Mouse (Mus musculus) embryonic facial prominence, embryonic 15.5 days (tissue): ENCODE data around the gene Retreg1. TPM values are rescaled to one million over a fixed set of nuclear protein-coding genes. Genes with fewer than 3 reads are reported as not detected.

ENCODE experiments used
- ATAC-seq: fragments of 200-750 bp; cut with Nextera tagmentation; 2 replicates; pipeline ENCODE4 v1.8.0; 2017; ENCODE audit warnings: low read depth, moderate TSS enrichment; ENCODE audit not compliant: insufficient number of reproducible peaks, low FRiP score, low TSS enrichment
- H3K27ac ChIP-seq: fragments of 300-500 bp; sonication (generic); replicated peaks from 2 replicates; pipeline ENCODE4 v1.5.1; 2015; ENCODE audit warnings: mild to moderate bottlenecking, inconsistent platforms
- H3K27me3 ChIP-seq: fragments of 300-500 bp; sonication (generic); 2 replicates; pipeline ENCODE4 v1.6.1; 2015; ENCODE audit warnings: inconsistent platforms
- H3K36me3 ChIP-seq: fragments of 300-500 bp; sonication (generic); 2 replicates; pipeline ENCODE4 v1.6.1; 2015; ENCODE audit warnings: mild to moderate bottlenecking, inconsistent platforms
- H3K4me1 ChIP-seq: fragments of 300-500 bp; sonication (generic); 2 replicates; pipeline ENCODE4 v1.6.1; 2015; ENCODE audit warnings: inconsistent platforms
- H3K4me2 ChIP-seq: fragments of 300-500 bp; sonication (generic); replicated peaks from 2 replicates; pipeline ENCODE4 v1.6.1; 2015; ENCODE audit warnings: mild to moderate bottlenecking, inconsistent platforms
- H3K4me3 ChIP-seq: fragments of 300-500 bp; sonication (generic); replicated peaks from 2 replicates; pipeline ENCODE4 v1.5.1; 2015; ENCODE audit warnings: mild to moderate bottlenecking, inconsistent platforms
- H3K9ac ChIP-seq: fragments of 300-500 bp; sonication (generic); 2 replicates; pipeline ENCODE4 v1.6.1; 2015; ENCODE audit warnings: inconsistent platforms
- H3K9me3 ChIP-seq: fragments of 300-500 bp; sonication (generic); replicated peaks from 2 replicates; pipeline ENCODE4 v1.6.1; 2016; ENCODE audit warnings: inconsistent platforms
- WGBS: fragments of 180-500 bp; shearing (Covaris S2); methylation state at CpG from one replicate; pipeline ENCODE4 v1.1.7; 2015; 5-methylcytosine and 5-hydroxymethylcytosine counted together
- polyA plus RNA-seq: library from polyadenylated mRNA; unstranded; fragments of >200 nt; fragmentation: Nextera tagmentation; extraction: Ambion mirVana; gene quantifications from 2 replicates; pipeline ENCODE4 v1.2.1, GENCODE M21; 2015

The Retreg1 gene
- polyA plus RNA-seq, 1 experiment from 2014 or later: 14.6 TPM

DNA sequence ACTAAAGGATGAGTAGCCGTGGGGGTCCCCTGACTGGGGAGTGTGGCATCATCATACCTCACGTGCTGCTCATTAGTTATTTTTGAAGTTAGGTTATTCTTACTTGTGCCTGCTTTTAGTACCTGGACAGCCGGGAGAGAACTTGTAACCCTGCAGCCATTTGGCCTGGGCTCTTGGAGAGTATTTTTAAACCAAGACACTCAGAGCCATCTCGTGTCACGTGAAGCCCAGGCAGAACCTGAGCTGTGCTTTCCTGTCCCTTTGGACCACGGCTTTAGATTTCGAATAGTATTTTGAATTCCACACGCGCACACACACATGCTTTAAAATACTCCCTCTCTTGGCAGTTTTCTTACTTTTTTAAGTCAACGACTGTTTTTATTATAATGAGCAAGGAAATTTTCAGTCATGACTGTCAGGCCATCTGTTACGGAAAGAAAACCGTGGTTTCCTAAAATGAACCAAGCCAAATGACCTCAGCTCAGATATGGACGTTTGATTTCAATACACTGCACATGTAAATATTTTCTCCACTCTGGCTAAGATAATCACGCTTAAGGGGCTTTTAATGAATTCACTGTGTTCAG, 61.5 kb downstream of the Retreg1 start:
- Histone ChIP-seq H3K4me3 (no peak overlapping the region), H3K4me2 (no peak overlapping the region), H3K27me3 (no peaks in the 10 kb centered on the region), H3K9ac (no peak overlapping the region), H3K9me3 (no peaks in the 10 kb centered on the region), H3K36me3 (no peaks in the 10 kb centered on the region), H3K27ac (no peak overlapping the region), H3K4me1 (no peaks in the 10 kb centered on the region)
- ATAC-seq: no peak
- WGBS: 61% methylated on average over 14 of the region's 14 CpGs

DNA sequence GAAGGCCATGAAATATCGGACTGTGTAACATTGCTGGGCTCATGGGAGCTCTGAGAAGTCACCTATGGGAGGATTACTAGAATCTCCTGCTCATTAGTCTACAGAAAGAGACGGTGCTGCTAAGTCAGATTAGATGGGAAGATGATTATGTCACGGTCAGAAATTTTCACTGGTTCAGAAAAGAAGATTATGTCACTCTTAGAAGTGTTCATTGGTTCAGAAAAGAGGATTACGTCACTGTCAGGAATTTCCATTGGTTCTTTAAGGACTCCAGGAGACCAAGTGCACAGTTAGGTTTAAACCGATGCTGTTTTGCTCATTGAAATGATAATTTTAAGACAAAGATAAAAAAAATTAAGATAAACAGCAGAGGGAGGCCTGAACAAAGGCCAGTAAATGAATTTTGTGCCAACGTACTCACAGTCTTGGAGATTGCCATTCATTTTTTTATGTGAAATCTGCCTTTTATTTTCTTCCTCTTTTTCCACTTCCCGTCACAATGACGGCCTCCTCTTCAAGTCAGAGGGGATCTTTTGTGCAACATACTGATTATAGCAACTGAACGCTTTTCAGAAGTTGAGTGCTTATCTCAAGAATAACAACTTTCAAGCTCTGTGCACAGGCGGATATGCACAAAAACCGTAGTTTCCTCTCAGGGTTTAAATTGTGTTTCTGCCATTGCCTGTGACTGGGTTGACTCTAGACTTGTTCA, 67.0 kb downstream of the Retreg1 start:
- Histone ChIP-seq H3K27ac (no peak overlapping the region), H3K4me3 (no peak overlapping the region), H3K4me2 (no peak overlapping the region), H3K27me3 (no peaks in the 10 kb centered on the region), H3K9ac (no peak overlapping the region), H3K36me3 (no peaks in the 10 kb centered on the region), H3K4me1 (0 out of 2 replicates have a peak, but pooled peaks cover 5% of the 10 kb centered on the region), H3K9me3 (no peaks in the 10 kb centered on the region)
- 76% methylated on average over 11 of the region's 11 CpGs for WGBS
- no peak for ATAC-seq

GRCm38 (mm10) chr15:25910495-25910865, 67.5 kb downstream of the Retreg1 start:
- no peaks in the 10 kb centered on the region for H3K36me3 ChIP-seq
- WGBS: 29% methylated on average over 1 of the region's 1 CpGs
- ATAC-seq: no peak
- H3K4me3 ChIP-seq: no peak overlapping the region
- H3K27me3 ChIP-seq: no peaks in the 10 kb centered on the region
- no peak overlapping the region for H3K9ac ChIP-seq
- 0 out of 2 replicates have a peak, but pooled peaks cover 8% of the 10 kb centered on the region for H3K4me1 ChIP-seq
- H3K27ac ChIP-seq: no peak overlapping the region
- H3K4me2 ChIP-seq: no peak overlapping the region
- no peaks in the 10 kb centered on the region for H3K9me3 ChIP-seq

DNA sequence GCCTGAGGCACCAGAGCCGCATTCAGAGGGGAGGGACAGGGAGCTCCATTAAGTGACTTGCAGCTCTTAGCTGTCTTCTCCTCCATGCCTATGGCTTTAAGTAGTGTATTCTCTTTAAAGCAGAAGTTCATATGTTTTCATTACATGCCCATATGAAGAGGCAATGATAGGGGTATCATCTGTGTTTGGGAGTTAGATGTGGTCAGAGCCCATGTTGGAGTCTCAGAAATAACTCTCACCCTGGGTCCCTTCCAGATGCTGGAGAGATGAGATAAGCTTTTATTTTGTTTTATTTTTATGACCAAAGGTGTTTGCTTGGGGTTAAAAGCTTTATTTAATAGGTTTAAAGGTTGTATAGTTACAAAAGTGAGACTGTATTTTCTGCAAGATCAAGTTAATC, 67.9 kb downstream of the Retreg1 start:
- WGBS: 71% methylated on average over 1 of the region's 1 CpGs
- no peak for ATAC-seq

GRCm38 (mm10) chr15:25912911-25913310, 69.9 kb downstream of the Retreg1 start:
- 0 out of 2 replicates have a peak, but pooled peaks cover 15% of the 10 kb centered on the region for H3K4me1 ChIP-seq
- no peak overlapping the region for H3K27ac ChIP-seq
- ATAC-seq: no peak
- H3K9me3 ChIP-seq: no peaks in the 10 kb centered on the region
- no peaks in the 10 kb centered on the region for H3K36me3 ChIP-seq
- H3K27me3 ChIP-seq: no peaks in the 10 kb centered on the region
- WGBS: 82% methylated on average over 7 of the region's 7 CpGs
- no peak overlapping the region for H3K4me3 ChIP-seq
- H3K4me2 ChIP-seq: no peak overlapping the region
- H3K9ac ChIP-seq: no peak overlapping the region

More for the DNA sequence above, 67.9 kb downstream of the Retreg1 start:
- Histone ChIP-seq H3K27ac (no peak overlapping the region), H3K4me1 (0 out of 2 replicates have a peak, but pooled peaks cover 13% of the 10 kb centered on the region), H3K27me3 (no peaks in the 10 kb centered on the region), H3K9me3 (no peaks in the 10 kb centered on the region), H3K4me2 (no peak overlapping the region), H3K36me3 (no peaks in the 10 kb centered on the region), H3K9ac (no peak overlapping the region), H3K4me3 (no peak overlapping the region)

DNA sequence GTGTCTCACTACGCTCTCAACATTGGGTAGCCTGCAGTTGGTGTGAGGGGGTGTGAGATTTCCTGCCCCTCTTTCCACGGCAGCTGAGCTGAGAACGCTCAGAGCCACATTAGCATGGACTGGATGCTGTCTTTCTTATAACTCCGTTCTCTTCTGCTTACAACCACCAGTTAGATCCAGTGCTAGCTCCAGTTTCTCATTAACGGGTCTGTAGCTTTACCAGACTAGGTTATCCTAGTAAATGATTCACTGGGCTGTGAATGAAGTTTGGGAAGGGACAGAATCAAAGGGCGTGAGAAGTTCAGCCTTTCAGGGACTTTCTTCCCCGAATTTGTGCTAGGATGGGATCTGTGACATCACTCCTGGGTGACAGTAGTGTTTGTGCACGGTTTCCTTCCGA, 70.7 kb downstream of the Retreg1 start:
- no peak overlapping the region for H3K4me2 ChIP-seq
- no peak for ATAC-seq
- no peak overlapping the region for H3K4me3 ChIP-seq
- H3K27me3 ChIP-seq: no peaks in the 10 kb centered on the region
- no peaks in the 10 kb centered on the region for H3K9me3 ChIP-seq
- WGBS: 82% methylated on average over 9 of the region's 9 CpGs
- no peaks in the 10 kb centered on the region for H3K36me3 ChIP-seq
- H3K27ac ChIP-seq: no peak overlapping the region
- no peak overlapping the region for H3K9ac ChIP-seq
- H3K4me1 ChIP-seq: 0 out of 2 replicates have a peak, but pooled peaks cover 15% of the 10 kb centered on the region

- Histone ChIP-seq H3K9ac (no peak overlapping the region), H3K36me3 (no peaks in the 10 kb centered on the region), H3K9me3 (no peaks in the 10 kb centered on the region), H3K4me2 (no peak overlapping the region), H3K4me3 (no peak overlapping the region), H3K27ac (no peak overlapping the region), H3K4me1 (0 out of 2 replicates have a peak, but pooled peaks cover 15% of the 10 kb centered on the region), H3K27me3 (no peaks in the 10 kb centered on the region)
- ATAC-seq: no peak
- 88% methylated on average over 4 of the region's 4 CpGs for WGBS
Measured at GRCm38 (mm10) chr15:25914160-25914559, 71.2 kb downstream of the Retreg1 start.

- Histone ChIP-seq H3K9ac (no peak overlapping the region), H3K4me3 (no peak overlapping the region), H3K4me1 (0 out of 2 replicates have a peak, but pooled peaks cover 15% of the 10 kb centered on the region), H3K9me3 (no peaks in the 10 kb centered on the region), H3K27ac (no peak overlapping the region), H3K4me2 (no peak overlapping the region), H3K36me3 (no peaks in the 10 kb centered on the region), H3K27me3 (no peaks in the 10 kb centered on the region)
- 48% methylated on average over 10 of the region's 10 CpGs for WGBS
- no peak for ATAC-seq
Measured at GRCm38 (mm10) chr15:25915013-25915412, 72.0 kb downstream of the Retreg1 start.

GRCm38 (mm10) chr15:25915574-25916205, 72.7 kb downstream of the Retreg1 start:
- no peaks in the 10 kb centered on the region for H3K27me3 ChIP-seq
- H3K4me3 ChIP-seq: no peak overlapping the region
- 0 out of 2 replicates have a peak, but pooled peaks have one; percentile 12 for ATAC-seq
- 61% methylated on average over 11 of the region's 11 CpGs for WGBS
- H3K36me3 ChIP-seq: no peaks in the 10 kb centered on the region
- no peak overlapping the region for H3K9ac ChIP-seq
- H3K27ac ChIP-seq: no peak overlapping the region
- H3K9me3 ChIP-seq: no peaks in the 10 kb centered on the region
- 0 out of 2 replicates have a peak, but pooled peaks cover 15% of the 10 kb centered on the region for H3K4me1 ChIP-seq
- H3K4me2 ChIP-seq: no peak overlapping the region

- Histone ChIP-seq H3K9me3 (no peaks in the 10 kb centered on the region), H3K4me1 (0 out of 2 replicates have a peak, but pooled peaks cover 15% of the 10 kb centered on the region), H3K27ac (no peak overlapping the region), H3K4me3 (no peak overlapping the region), H3K9ac (no peak overlapping the region), H3K36me3 (no peaks in the 10 kb centered on the region), H3K27me3 (no peaks in the 10 kb centered on the region), H3K4me2 (no peak overlapping the region)
- no peak for ATAC-seq
- WGBS: 48% methylated on average over 2 of the region's 2 CpGs
Measured at GRCm38 (mm10) chr15:25916252-25916651, 73.3 kb downstream of the Retreg1 start.

DNA sequence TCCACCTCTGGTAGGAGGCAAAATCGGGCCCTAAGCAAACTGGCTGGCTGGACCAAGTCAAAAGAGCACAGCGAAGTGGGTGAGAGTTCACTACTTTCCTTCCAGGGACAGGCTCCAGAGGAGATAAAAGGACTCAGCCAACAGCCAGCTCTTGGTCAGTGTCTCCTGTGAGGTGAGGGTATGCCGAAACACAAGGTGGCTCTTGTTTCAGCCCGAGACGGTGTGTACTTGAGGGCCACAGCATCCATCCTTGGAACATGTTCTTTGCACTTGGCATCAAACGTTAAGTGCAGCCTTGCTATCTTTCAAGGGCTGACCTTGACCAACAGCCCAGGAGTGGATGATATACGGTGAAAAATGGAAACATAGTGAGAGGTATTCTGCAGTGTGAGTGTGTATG, 75.7 kb downstream of the Retreg1 start:
- H3K9ac ChIP-seq: no peak overlapping the region
- H3K36me3 ChIP-seq: no peaks in the 10 kb centered on the region
- H3K4me1 ChIP-seq: 0 out of 2 replicates have a peak, but pooled peaks cover 13% of the 10 kb centered on the region
- H3K27ac ChIP-seq: no peak overlapping the region
- WGBS: 89% methylated on average over 7 of the region's 7 CpGs
- no peaks in the 10 kb centered on the region for H3K27me3 ChIP-seq
- H3K4me2 ChIP-seq: no peak overlapping the region
- no peaks in the 10 kb centered on the region for H3K9me3 ChIP-seq
- no peak overlapping the region for H3K4me3 ChIP-seq
- no peak for ATAC-seq
